Mouse (Mus musculus) lung, postnatal 10 days (tissue): ENCODE measurements at regions not wholly inside any gene's neighbourhood (a gene's known extent, or its start where the extent isn't known, plus 50 kb on each side); places are given as distances from the start of the nearest gene placed in this dataset.

ENCODE experiments used
- DNase-seq: peaks from one replicate; pipeline ENCODE4 v3.0.0; 2021

DNA sequence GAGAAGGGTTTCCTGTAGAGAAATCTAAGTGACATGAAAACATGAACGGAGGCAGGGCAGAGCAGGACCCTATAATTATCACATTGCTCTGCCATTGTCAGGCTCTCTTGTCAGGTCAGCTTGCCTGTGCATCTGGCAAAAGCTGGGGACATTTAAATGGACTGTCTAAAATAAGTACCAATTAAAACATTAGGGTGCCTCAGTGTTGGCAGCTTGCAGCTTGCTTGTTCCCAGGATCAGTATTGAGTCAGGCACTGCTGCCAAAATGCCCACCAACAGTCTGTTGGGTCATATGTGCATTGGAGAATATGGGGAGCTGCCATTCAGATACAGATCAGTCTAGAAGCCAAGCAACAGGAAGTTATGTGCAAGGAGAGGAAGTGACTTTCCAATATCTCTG lies 349.5 kb upstream of the B3gat1 start:
- DNase-seq: no peak

DNA sequence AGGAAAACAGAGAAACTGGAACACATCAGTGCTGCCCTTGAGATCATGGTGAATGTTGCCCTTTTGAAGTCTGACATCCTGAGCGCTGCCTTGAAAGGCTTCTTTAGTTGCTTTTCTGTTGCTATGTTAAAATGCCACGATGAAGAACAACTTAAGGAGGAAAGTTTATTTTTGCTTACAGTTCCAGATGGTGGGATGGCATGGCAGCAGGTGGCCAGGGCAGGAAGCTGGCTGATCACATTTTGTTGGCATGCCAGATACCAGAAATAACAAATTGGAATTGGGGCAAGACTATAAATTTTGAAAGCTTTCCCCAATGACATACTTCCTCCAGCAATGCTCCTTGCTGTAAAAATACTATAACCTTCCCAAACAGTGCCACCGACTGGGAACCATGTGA lies 334.9 kb upstream of the B3gat1 start:
- DNase-seq: no peak

DNA sequence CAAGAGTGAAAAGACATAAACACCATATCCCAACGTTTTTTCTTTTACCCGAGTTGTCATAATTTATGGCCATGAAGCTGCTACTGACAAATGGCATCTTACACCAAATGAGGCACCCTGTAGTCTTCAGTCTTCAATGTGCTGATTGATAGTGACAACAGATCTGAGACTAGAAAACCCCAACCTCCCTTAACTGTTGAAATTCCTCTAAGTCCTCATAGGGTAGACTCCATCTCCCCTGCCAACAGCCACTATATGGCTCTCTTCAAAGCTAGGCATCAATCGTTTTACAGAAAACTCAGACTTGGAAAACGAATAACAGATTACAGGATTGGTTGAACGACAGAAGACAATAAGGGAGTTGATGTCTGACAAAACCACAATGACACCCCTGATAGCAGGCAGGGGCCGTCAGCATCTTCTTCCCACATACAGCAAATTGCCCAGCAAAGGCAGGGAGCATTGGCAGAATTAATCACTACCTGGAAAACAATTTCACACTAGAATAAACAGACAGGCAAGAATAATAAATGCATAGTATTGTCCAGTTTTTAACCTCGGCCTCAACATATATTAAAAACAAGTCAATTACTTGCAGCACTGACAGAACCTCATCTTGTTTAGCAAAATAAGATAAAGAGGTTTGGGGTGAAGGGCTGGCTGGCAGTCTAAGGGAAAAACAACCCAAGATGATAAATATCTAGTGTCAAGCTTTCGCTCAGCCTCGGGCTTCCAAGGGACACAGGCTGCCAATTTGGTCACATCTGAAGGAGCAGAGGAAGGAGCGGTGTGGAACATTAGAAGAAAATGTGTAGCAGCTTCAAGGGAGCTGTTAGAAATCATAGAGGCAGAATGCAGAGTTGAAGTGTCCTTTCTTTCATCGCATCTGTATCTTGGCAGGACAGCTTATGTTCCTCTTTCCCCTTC lies 310.4 kb upstream of the B3gat1 start:
- no peak for DNase-seq

DNA sequence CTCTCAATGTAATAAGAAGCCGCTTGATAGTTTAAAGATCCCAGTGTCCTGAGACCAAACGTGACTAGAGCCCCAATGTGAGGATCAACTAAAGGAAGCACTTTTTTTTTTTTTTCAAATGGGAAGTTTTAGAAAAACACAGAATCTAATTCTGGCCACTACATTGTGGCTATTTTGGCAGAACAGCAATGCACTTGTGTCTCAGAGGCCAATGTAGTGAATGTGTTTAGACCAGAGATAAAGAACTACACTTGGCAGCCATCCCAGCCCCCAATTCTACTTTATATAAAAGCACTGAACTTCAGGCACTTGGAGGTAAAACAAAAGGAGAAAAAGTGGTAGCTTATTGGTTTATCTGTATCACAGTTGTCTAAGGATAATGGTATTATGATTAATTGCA lies 298.0 kb upstream of the B3gat1 start:
- no peak for DNase-seq

DNA sequence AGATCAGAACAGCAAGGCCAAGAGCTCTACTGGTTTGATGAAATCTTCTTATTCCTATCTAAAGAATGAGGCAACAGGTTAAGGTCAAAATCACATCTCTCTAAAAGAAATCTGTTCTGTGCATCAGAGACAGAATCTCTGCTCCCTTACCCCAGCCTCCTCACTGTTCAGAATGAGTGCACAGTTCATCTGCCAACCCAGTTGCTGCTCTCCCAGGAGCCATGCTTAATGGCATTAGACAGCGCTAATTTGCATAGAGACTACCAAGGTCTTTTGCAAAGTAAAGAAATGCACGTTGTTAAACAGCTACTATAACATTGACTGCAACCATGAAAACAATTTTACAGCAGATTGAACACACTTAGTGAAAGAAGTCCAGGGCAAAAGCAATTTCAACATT lies 296.3 kb upstream of the B3gat1 start:
- DNase-seq: no peak

DNA sequence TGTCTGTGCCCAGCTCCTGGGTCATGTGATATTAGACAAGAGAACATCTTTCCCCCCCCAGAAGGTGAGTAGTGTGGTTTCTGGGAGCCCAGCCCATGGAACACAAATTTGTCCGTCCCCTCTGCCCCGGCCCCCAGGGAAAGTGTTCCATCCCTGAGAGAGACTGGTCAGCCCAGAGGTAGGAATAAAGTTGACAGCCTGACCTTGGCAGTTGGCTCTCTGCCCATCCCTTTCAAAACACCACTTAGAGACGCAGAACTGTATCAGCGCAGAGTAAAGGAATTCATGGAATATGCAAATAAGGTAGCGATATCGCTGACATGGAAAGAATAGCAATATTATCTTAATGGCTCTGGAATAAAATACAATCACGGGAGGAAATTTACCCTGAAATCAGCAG lies 279.6 kb upstream of the B3gat1 start:
- DNase-seq: no peak

DNA sequence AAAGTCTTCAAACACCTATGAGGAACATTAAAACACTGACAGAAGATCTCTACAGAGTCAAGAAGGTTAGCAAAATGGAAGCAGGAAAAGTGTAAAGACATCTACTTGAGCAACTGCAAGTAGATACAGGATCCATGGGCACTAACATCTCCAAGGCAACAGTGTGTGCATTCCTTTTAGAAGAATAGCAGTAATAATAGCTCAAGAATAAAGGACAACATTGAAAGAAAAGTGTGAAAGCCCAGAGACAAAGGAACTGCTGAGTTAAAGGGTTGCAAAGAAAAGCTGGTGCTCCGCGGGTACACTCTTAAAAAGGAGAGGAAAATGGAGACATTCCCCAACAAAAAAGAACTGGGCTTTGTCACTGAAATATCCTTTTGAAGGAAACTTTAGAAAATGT lies 272.4 kb upstream of the B3gat1 start:
- no peak for DNase-seq

DNA sequence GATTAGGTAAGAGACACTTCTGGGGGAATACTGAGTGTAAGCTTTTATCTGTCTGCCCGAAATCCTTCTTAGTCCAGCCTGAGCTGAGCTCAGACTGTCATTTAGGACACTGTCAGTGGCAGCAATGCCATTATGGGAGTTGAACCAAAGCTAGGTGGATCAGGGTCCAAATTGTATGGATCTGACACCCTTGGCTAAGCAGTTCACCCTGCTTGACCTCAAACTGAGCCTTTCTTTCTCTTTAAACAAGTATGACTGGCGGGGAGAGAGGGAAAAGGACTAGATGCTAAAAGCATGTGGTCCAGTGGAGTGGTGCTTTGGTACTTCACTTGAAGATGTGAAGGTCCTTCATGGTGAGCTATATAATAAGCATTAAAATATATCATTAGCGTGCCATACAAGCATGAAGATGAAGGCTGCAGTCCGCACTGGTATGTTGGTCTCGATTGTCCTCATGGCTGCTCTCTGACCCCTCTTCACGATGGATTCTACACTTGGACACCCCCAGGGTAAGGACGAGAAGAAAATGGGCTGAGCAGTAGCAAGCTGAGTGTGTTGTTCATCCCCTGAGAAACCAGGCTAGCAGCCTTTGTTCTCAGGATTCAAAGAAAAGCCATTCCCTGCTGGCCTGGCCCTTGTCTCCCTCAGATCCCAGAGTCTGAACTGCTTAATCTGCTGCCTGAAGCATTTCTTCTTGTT lies 262.7 kb upstream of the B3gat1 start:
- no peak for DNase-seq

DNA sequence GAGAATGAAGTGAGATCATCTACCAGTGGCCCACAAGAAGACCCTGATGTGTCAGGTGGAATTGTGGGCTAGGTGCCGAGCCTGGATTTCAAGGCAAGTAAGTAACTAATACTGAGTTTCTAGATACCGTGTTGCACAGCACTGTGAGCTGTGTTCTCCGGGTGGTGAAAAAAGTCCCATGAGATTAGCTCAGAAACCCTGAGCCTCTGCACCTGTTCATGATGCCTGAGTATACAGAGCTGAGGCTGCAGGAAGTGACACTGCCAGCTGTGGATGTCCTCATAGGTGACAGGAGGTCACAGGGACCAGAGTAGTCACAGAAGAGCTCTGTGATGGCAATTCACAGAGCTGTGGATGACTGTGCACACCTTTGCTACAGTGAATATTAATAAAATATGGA lies 257.2 kb upstream of the B3gat1 start:
- no peak for DNase-seq

DNA sequence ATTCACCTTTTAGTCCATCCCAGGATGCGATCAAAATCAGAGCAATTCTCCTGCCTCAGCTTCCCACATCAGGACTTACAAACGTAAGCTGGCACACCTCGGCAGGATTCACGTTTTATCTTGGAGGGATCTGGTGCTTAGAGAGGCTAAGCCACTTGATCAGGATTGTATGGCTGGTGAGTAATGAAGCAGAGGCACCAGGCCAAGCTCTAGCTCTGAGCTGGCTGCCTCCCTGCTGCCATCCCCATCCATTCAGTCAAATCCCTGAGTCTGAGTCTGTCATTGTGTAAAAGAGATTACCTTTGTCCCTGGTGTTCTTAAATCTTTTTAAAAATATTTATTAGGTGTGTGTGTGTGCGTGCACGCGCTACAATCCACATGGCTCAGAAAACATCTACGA lies 252.6 kb upstream of the B3gat1 start:
- no peak for DNase-seq

DNA sequence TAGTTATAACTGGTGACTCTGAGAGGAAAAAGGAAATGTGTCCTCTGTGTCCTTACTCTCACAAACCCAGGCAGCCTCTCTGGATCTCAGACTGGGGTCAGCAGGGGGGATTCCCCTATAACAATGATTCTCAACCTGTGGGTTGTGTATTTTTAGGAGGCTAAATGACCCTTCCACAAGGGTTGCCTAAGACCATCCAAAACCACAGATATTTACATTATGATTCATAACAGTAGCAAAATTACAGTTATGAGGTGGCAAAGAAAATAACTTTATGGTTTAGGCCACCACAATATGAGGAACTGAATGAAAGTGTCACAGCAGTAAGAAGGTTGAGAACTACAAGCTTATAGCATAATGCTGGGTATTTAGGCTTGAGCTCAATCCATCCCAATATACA lies 251.6 kb upstream of the B3gat1 start:
- no peak for DNase-seq

DNA sequence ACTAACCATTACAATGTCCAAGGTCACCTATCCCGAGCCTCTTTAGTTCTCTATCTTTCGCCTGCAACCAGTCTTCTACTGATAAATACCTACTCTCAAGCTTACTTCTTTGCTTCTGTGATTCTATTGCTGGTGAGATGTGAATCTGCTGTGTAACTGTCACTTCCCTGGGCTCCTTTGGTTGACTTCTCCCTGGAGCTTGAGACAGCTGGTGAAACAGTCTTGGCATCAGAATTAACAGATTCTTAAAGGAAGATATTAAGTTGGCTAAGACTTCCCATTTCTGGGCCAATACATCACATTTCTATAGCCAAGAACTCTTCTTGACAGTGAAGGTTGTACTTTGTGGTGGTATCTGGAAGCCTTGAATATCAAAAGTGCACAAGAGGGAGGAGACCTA lies 239.8 kb upstream of the B3gat1 start:
- no peak for DNase-seq

DNA sequence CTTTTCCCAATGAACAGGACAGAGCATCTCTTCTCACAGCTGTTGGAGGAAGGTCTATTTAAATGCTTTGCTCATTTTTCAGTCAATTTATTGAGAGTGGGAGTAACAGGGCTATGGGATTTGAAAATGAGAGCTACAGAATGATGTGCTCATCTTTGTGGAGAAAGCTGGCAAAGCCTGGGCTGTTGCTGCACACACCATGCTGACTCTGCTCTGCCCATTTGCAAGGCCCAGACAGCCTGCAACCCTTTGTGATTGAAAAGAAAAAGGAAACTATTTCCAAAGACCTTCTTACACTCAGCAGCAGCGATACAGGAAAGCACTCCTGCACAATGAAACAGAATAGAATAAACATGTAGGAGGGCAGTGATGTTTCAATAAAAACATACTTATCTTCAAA lies 231.5 kb upstream of the B3gat1 start:
- DNase-seq: no peak

DNA sequence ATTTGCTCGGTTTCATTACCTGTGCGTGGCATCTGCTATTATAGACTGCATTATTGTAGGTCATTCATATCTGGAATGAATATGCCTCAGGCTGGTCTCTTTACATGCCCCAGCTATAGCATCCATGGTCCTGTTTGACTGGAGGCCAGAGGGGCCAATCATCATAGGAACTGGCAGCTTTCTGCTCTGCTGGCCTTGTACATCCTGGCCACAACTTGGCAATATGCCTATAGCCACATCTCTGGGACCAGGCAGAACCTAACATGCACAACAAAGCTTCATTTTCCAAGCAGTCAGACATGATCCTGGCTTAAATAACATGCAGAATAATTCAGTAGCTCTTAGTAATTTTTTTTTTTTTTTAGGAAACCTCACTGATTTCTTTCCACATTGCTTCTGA lies 227.6 kb upstream of the B3gat1 start:
- DNase-seq: no peak

DNA sequence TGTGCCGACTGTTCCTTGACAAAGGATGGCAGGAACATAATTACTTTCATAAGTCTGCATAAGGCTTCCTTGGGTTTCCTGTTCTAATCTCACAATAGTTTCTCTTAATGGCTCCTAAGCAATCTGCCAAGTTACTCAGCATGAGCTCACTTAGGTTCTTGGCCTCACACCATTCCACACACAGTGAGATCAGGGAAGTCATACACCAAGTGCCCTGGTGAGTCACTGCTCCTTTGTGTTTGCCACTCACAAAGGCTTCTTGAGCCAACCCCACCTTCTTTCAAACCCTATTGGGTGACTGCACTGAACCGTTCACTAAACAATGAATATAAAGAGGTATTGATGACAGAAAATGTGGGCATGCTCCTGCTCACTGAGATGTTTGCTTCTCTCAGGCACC lies 214.9 kb upstream of the B3gat1 start:
- DNase-seq: no peak

DNA sequence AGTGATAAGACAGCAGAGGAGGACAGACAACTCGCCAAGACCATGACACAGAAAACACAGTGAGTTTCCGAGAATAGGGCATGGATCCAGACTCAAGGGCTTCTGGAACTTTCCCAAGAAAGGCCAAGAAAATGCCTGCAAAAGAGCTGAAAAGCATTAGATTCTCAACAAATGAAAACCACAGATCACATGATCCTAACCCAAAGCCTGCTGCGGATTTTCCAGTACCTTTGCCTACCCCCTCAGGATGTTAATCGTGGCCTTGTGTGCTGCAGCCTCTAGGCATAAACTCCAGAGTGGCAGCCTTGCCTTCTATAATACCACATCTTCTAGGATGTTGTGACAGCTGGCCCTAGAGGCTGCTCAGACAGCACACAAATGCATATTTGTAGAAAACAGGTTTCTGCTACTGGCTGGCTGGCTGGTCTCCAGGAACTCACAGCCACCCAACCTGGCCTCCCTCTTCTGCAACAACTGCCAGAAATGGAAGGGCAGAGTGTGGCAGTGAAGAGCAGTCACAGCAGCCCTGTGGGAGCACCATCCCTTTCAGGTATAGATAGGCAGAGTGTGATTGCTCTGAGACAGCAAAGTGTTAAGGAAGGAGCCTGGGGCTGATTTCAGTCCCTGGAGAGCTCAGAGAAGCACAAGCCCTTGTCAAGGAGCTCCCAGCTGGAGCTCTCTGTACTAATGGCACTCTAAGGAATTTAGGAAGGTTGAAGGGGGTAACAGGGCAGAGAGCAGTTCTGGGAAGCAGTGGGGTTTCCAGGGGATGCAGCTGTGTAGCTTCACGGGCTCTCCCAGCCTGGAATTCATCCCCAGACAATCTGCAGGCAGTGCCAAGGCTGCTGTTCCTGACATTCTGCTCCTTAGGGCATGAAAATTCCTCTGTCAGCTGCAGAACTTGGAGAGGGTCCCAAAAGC lies 213.7 kb upstream of the B3gat1 start:
- DNase-seq: peak; percentile 65

DNA sequence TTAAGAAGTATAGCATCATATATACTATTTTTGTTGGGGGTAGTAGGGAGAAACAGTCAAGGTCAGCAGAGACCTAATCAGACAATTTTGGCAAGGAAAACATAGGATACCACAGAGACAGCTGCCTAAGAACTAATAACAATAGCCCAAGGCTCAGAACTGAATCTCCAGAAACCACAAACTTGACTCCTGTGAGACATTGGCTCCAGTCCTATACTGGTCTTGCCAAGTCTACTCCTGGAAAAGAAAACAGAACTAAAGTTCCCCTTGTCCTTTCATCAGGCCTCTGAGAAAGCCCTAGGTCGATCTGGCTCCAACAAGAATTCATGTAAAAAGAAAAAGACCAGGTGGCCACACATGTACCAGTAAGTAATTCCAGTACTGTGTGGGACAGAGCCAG lies 209.4 kb upstream of the B3gat1 start:
- no peak for DNase-seq

DNA sequence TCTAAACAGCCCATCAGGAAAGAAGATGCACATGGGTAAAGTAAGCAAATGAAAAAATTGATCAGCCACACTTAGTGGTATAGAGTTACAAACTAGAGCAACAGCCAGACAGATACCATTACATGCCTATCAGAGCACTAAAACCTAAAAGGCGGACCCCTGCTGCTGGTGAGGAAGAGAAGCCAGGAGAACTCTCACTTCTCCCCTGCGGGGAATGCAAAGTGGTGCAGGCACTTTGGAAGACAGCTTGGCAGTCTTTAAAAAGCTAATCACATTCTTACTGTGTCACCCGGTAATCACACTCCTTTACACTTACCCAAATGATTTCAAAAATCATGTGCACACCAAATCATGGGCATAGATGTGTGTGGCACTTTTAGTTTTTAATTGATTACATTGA lies 204.8 kb upstream of the B3gat1 start:
- no peak for DNase-seq

DNA sequence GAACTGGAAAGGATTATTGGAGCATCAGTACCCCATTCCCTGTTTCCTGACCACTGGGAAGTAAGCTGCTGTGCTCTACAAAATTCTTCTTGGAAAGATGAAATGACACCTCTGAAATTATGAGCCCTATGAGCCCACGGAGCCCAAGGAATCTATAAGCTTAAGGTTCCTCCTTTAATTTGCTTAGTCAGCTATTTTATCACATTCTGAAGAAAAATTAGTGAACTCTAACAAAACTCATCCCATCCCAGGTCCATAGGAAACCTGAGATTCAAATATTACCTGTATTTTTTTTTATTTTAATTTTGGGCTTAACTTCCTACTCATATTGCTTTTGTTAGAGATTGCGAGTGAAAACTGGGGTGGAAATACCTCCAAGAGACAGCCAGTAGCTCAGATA lies 194.5 kb upstream of the B3gat1 start:
- DNase-seq: no peak

DNA sequence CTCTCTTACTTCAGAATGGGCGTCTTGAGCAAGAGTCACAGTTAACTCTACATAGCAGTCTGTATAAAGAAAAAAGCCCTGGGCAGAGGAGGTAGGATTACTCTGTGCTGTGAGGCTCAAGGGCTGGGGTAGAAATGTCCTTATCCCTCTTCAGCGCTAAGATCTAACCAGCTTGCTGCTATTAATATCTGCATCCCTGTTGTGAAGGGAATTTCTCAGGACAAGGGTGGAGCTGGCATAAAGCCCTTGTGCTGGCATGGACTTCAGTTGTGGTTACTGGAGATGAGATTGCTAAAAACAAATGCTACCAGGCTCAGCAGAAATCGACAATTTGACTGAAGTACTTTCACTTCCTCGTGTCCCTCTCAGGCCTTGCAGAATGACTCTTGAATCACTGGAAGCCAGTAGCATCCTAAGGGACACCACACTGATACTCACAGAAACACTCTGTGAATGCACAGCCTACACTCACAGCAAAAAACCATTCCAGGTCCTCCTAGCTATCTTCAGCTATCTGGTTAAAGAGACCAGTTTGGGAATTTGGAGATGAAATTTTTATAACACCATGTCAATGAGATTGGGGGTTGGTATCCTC lies 185.1 kb upstream of the B3gat1 start:
- peak; percentile 14 for DNase-seq

DNA sequence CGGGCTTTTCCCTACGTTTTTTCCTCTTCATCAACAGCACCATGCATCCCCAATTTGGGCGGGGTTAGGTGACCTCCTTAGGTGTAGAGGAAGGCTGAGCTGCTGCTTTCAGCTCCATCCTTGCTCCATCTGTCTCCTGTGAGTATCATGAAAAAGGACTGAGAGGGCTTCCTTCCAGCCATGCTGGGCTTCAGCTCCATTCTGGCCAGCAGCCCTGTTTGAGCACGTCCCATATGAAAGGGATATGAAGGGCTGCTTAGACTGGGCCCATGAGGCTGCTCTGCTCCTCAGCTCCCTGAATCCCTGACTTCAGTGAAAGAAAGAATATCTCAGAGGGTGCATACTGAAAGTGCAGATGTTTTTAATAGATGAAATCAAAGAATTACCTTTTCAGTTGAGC lies 184.4 kb upstream of the B3gat1 start:
- no peak for DNase-seq

DNA sequence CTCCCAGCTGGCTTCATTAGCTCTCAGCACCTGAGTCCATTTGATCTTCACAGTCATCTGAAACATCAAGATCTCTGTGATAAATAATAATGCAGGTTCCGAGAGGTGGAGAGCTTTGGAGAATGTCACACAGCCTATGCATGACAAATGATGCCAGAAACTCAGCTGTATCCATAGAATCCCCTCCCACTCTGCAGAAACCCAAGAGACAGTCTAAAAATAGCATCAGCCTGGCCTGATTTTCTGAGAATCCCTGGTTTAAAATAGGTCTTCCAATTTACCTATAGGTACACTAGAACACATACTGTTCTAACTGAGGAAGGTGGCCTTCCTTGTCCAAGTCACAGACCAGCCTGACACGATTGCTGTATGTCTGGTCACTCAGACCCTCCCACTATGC lies 184.0 kb upstream of the B3gat1 start:
- no peak for DNase-seq

DNA sequence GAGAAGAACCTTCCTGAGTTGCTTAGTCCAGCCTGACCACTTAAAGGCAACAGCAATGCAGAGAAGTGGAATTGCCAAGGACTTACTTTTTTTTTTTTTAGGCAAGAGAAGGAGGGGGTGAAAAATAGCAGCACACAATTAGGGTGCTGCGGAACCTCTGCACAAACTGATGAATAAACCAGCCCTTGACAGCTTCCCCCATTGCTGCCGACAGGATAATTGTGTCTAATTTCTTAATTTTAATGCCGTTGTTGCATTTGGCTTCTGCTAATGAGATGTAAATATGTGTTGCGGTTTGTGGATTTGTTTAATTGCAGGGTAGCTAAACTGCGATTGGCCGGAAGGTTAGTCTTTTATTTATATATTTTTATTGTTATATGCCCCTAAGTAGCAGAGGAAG lies 157.5 kb upstream of the B3gat1 start:
- no peak for DNase-seq
